7 mouse cellular contexts compared by ENCODE assay signal in genomic region chr7:42642152-42643115, GRCm38 (mm10). TPM values are rescaled to one million over a fixed set of nuclear protein-coding genes. Genes with fewer than 3 reads are reported as not detected.
A peak's percentile ranks its signal among the peaks of the same experiment; 100 is the strongest.
DNase-seq lines count a peak whose midpoint lies in the region; ATAC-seq lines count a peak whose summit lies in the region.
"Not testable (repeated sequence)": the region's sequence is repeated elsewhere in the genome, so short reads cannot be mapped to it uniquely, and the experiment has no call there.

Gene Zfp976, minus strand, starts transcription at chr7:42642588.

- H3K4me3 ChIP-seq in erythroblast, embryonic 14.5 days (replicated peaks): peak within 1 kb of the TSS; percentile 64
- H3K4me3 ChIP-seq in heart, embryonic 10.5 days: peak within 1 kb of the TSS; percentile 56
- peak within 1 kb of the TSS; percentile 44 for H3K4me3 ChIP-seq in limb, embryonic 12.5 days (replicated peaks)
- peak within 1 kb of the TSS; percentile 44 for H3K4me3 ChIP-seq in midbrain, embryonic 13.5 days (replicated peaks)

- H3K9ac ChIP-seq in limb, embryonic 12.5 days (replicated peaks): not testable (repeated sequence)
- H3K9ac ChIP-seq in midbrain, embryonic 13.5 days (replicated peaks): peak within 1 kb of the TSS; percentile 48

- H3K36me3 ChIP-seq in erythroblast, embryonic 14.5 days (ENCODE audit: control insufficient read depth); heart, embryonic 10.5 days; limb, embryonic 12.5 days; midbrain, embryonic 13.5 days: not testable (repeated sequence)

- not testable (repeated sequence) for H3K9me3 ChIP-seq in erythroblast, embryonic 14.5 days (ENCODE audit: control insufficient read depth, low read length); heart, embryonic 10.5 days; limb, embryonic 12.5 days; midbrain, embryonic 13.5 days

- not testable (repeated sequence) for H3K27me3 ChIP-seq in erythroblast, embryonic 14.5 days (ENCODE audit: control insufficient read depth); heart, embryonic 10.5 days (ENCODE audit: insufficient read depth, poor library complexity, severe bottlenecking); limb, embryonic 12.5 days; midbrain, embryonic 13.5 days

- peak within 1 kb of the TSS; percentile 36; the same call in 1 of the 2 replicates for H3K27ac ChIP-seq in heart, embryonic 10.5 days
- not testable (repeated sequence) for H3K27ac ChIP-seq in limb, embryonic 12.5 days; midbrain, embryonic 13.5 days

- peak; percentile 74 for DNase-seq in brain, adult 2 months (ENCODE audit: low read depth, low spot score)
- peak; percentile 93 for DNase-seq in heart, embryonic 10.5 days (ENCODE audit: low spot score)
- peak; percentile 84 for DNase-seq in kidney, adult 9 months
- DNase-seq in spleen, adult 18-20 months: peak; percentile 13 to 35

- ATAC-seq in limb, embryonic 12.5 days (ENCODE audit: insufficient number of reproducible peaks, insufficient read depth, low FRiP score, low TSS enrichment, low read depth): peak; percentile 97
- peak; percentile 99 for ATAC-seq in midbrain, embryonic 13.5 days

- H3K4me2 ChIP-seq in limb, embryonic 12.5 days: peak within 1 kb of the TSS; percentile 49
- peak within 1 kb of the TSS; percentile 52 for H3K4me2 ChIP-seq in midbrain, embryonic 13.5 days (replicated peaks)

- 5% methylated on average over 25 of the region's 25 CpGs for WGBS in heart, embryonic 10.5 days
- WGBS in limb, embryonic 12.5 days: 2% methylated on average over 25 of the region's 25 CpGs
- WGBS in midbrain, embryonic 13.5 days: 4% methylated on average over 25 of the region's 25 CpGs

- not testable (repeated sequence) for H3K4me1 ChIP-seq in erythroblast, embryonic 14.5 days (ENCODE audit: control insufficient read depth); heart, embryonic 10.5 days; limb, embryonic 12.5 days (replicated peaks); midbrain, embryonic 13.5 days (replicated peaks)

RNA-seq across cellular contexts. Expression of gene Zfp976, which starts in this region (rescaled TPM):
- 0.01 and 0.02 TPM in 2 replicates for polyA plus RNA-seq in erythroblast, embryonic 14.5 days (2012)
- 3.0 and 3.4 TPM in 2 replicates for polyA plus RNA-seq in heart, embryonic 10.5 days (2016; fragmentation: Nextera tagmentation; extraction: Ambion mirVana)
- 4.9 and 5.5 TPM in 2 replicates for polyA plus RNA-seq in limb, embryonic 12.5 days (2016; fragmentation: Nextera tagmentation; extraction: Ambion mirVana)
- polyA plus RNA-seq in midbrain, embryonic 13.5 days (2015; fragmentation: Nextera tagmentation; extraction: Ambion mirVana): 2.8 and 2.9 TPM in 2 replicates

Comparison
In these comparisons a context has a peak if more than half of its experiments do, and no peak if none do; other contexts are left out.
1. DNase-seq: peak in every context shown above with its lines; median percentile 93 in heart, embryonic 10.5 days; 84 in kidney, adult 9 months; 74 in brain, adult 2 months; 24 in spleen, adult 18-20 months.